Mouse (Mus musculus) right cerebral cortex, postnatal 10 days (tissue): ENCODE measurements at regions not wholly inside any gene's neighbourhood (a gene's known extent, or its start where the extent isn't known, plus 50 kb on each side); places are given as distances from the start of the nearest gene placed in this dataset.

Source experiments
- DNase-seq, 2 experiments: peaks; one replicate each; pipeline ENCODE4 v3.0.0; 2021; ENCODE audit warnings: low spot score in 2 of 2

DNA sequence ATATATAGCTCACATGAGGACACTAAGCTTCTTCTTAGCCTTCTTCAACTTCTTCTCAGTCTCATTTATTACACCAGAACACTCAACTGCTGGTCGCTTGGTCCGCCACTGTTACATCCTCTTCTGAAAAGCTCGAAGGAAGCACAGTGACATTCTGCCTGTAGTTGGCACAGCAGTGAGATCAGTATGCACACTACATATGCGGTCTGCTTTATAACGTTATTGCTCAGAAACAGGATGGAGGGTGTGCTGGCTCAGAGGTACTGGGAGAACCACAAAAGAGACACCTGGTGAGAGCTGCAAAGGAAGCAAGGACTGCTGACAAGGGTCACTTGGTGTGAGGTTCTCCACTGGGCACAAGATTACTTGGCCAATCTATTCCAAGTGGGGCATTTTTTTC, 179.5 kb downstream of the Ets1 start:
- DNase-seq, result no peak

GRCm38 (mm10) chr9:32816649-32817425, 180.8 kb downstream of the Ets1 start:
- DNase-seq, result peak in 1 of 2 experiments; percentile 21

- no peak for DNase-seq
Observed at GRCm38 (mm10) chr9:32817442-32818358, 181.7 kb downstream of the Ets1 start.

DNA sequence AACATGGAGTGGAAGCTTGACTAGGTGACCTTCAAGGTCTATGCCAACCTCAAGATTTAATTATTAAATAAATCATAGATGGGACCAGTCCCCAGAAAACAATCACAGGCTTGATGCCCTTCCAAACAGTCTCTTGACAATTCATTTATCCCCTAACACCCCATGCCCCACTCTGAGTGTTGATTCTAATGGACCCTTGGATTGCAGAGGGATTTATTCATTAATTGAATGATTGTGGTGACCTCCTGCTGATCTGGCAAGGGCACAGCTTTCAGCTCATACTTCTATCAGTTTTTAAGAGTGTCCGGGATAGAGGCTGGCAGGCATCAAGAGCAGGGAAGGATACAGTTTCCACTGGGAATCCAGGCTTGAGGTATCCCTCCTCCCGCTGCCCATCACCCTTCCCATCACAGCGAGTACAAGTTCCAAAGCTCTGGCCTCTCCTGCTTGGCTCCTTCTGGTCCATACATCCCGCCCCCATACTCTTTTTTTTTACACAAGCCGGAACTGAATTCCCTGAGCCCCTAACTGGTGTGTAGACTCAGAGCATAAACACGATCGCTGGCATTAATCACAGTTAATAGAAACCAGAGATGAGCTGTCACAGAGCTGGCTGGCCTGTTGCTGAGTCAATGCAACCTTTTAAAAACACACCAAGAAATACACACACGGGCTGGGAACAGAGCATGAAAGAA, 187.6 kb downstream of the Ets1 start:
- no peak for DNase-seq

DNA sequence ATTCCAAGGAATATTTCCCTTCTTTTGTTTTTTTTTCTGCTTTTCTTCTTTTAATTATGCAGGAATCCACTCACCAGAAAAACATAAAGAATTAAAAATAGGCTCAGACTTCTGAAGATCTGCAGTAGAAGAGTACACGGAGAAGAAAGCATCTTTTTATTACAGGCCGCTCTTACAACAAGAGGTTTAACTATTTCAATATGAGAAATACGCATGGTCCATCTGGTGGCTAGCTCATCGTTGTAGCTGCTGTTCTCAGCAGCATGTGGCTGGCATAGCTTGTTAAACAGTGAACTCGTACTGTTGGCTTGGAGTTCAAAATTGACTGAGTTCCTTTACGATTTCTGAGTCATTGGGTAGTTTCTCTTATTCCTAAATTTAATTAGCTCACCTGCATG, 188.1 kb downstream of the Ets1 start:
- DNase-seq, result peak in 1 of 2 experiments; percentile 21

DNA sequence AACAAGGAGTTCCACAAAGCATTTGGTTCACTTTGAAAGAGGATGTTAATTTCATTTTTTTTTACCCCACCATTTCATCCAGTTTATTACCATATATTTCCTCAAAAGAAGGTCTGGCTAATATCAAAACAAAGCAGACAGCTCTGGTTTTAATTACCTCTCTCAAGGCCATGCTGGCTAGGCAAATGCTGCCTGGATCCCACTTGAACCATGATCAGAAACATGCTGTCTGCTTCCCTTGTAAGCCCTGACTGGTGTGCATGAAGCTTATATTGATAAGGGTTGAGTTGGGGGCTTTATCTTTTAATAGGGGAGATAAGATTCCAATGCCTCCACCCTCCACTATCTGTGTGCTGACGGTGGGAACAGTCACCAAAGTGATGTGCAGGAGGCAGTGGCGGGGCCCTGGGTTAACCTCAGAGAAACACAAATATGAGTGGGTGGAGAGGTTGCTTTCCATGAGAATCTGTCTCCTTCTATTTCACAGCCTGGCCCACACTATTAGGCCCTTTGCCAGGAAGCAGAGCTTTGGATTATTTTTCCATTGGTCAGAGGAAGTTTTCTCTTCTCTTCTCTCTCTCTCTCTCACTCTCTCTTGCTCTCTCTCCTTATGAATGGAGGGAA, 194.4 kb downstream of the Ets1 start:
- DNase-seq, result no peak

DNA sequence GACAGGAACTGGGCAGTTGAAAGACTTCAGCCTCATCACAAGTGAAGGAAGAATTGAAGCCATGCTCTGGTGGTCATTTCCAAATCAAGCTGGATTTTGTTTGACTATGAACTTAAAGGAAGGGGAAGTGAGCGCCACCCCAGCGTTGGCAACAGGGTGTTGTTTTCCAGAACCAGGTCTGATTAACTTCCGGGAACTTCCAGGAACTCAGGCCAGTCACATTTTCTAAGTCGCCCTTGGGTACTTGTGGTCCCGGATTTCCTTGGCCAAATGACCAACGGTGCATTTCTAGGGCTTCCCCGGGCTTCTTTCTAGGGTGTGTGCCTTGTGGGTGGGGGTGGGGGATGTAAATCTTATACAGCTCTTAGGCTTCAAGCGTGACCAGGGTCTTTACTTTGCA, 197.4 kb downstream of the Ets1 start:
- DNase-seq, result no peak

- DNase-seq, result no peak
Observed at GRCm38 (mm10) chr9:32834751-32835625, 199.0 kb downstream of the Ets1 start.

- no peak for DNase-seq
Observed at GRCm38 (mm10) chr9:32835626-32835971, 199.6 kb downstream of the Ets1 start.

- DNase-seq, result no peak
Observed at GRCm38 (mm10) chr9:32836371-32836770, 200.3 kb downstream of the Ets1 start.

DNA sequence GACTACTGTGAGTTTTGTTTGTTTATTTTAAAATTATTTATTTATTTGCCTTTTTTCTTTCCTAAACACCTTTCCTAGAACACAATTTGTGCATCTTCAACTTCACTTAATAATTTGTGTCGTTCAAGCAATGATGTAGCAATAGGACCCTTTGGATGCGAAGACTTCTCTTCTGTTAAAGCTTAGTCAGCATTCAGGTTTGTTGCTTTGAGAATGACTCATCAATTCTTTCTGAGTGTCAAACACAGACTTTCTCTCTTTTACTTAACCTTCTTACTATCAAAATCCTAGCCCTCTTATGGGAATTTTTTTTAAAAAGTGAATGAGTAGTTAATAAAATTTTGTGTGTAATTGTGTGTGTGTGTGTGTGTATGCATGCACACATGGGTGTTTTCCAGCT, 211.3 kb downstream of the Ets1 start:
- no peak for DNase-seq

- DNase-seq, result no peak
Observed at GRCm38 (mm10) chr9:32852282-32852681, 216.3 kb downstream of the Ets1 start.

- no peak for DNase-seq
Observed at GRCm38 (mm10) chr9:32863286-32863685, 227.3 kb downstream of the Ets1 start.

DNA sequence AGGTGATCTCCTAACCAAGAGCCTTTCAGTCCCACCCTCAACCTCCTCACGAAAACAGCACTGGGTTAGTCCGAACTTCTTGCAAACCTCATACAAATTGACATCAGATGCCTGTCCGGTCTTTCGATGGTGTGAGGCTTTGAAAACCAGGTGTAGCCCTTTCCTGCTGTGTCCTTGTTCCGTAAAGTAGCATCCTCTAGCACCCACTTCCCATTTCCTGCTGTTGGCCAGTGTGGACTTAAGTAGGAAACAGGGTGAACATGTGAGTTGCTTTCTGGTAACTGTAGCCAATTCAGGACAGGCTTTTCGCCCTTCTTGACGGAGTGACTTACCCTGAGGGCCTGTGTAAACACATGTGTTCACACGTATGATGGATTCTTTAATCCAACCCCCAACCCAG, 232.9 kb downstream of the Ets1 start:
- no peak for DNase-seq

DNA sequence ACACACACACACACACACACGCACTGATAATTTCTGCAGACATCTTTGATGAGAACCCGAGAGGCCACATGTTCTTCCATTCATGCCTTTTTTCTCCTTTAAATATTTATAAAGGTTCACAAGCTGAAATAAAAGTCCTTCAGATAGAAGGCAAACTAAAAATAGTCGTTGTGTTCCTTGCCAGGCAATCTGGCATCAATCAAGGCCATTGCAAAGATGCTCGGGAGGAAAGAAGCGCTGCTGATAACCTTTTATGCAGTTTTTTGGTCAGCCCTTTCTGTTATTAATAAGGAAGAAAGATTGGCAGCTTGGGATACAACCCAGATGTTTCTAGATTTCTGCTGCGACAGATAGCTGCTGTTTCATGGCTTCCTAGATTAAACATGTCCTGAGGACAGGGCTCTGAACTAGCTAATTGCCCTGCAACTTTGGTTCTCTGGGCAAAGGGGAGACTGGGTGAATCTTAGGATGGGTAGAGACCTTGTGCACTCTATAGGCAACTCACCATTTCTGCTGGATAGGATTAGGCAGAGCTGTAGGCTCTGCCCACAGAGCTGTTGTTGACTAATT, 238.4 kb downstream of the Ets1 start:
- DNase-seq, result no peak

DNA sequence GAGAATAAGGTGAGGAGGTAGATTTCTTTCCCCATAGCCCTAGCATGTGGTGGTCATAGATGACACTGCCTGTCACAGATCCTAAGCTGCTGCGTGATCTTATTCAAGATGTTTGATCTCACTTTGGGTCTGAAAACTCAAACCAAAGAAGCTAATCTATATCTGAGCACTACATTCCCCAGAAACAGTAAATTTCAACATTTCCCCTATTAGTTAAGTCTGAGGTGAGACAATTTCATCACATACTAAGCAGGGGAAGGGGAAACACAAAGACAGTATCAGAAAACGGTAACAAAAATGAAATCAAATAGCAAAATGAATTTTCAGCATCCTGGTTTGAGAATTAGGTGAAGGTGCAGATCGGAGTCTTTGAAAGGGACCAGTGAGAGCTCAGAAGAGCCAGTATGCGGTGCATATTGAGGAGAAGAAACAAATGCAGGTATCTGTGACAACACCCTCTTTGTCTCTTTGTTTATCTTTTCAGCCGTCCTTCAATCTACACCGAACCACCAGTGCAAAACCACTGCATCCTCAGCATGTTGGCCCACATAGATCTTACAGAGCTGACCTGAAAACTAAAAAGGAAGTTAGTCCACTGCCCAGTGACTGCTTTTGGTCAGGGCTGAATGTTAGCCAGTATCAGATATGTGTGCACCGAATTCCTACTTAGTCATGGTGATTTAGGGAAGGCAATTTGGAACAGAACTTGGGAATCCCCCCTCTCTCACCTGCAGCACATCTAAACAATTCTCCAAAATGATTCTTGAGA, 247.0 kb downstream of the Ets1 start:
- DNase-seq, result no peak

DNA sequence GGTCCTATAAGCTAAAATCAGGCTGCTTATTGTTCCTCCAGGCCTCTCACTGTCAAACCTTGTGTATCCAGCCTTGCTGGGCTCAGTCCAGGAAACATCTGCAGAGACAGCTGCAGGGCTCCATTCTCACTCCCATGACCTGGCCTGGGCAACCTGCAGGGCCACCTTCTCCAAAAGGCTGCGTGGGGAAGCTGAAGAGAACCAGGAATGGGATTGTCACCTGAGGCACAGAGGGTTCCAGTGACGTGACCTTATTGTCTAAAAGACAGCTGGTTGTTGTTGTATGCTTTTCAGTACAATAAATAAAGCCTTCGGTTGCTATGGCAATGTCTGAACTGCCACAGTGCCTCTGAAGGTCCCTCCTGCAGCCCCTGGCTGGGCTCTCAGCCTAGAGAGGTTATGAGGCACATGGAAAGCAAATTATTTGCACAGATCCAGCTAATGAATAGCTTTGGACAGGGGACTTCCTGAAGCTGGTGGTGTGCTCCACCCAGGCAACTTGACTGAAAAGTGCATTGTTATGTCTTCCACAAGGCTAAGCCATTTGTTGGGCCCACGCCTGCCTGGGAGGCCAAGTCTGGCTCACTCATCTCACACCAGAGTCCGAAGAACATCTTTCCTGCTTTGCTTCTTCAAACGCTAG, 250.1 kb downstream of the Ets1 start:
- DNase-seq, result no peak

- no peak for DNase-seq
Observed at GRCm38 (mm10) chr9:32899801-32900200, 263.8 kb downstream of the Ets1 start.

GRCm38 (mm10) chr9:32901287-32901686, 265.3 kb downstream of the Ets1 start:
- no peak for DNase-seq
